Mouse (Mus musculus) cerebellum, adult 2 months (tissue): ENCODE measurements around the gene Myoz1.

ENCODE experiments used
- CTCF ChIP-seq: fragments of 200-500 bp; IDR thresholded peaks from 2 replicates; pipeline ENCODE4 v1.5.1; 2011; ENCODE audit warnings: low read depth, mild to moderate bottlenecking, control low read depth, low read length, moderate library complexity, borderline replicate concordance; ENCODE audit not compliant: insufficient read depth
- POLR2A ChIP-seq: fragments of 200-500 bp; IDR thresholded peaks from 2 replicates; pipeline ENCODE4 v1.6.1; 2011; ENCODE audit warnings: low read length, control low read depth, borderline replicate concordance; ENCODE audit not compliant: insufficient read depth

DNA sequence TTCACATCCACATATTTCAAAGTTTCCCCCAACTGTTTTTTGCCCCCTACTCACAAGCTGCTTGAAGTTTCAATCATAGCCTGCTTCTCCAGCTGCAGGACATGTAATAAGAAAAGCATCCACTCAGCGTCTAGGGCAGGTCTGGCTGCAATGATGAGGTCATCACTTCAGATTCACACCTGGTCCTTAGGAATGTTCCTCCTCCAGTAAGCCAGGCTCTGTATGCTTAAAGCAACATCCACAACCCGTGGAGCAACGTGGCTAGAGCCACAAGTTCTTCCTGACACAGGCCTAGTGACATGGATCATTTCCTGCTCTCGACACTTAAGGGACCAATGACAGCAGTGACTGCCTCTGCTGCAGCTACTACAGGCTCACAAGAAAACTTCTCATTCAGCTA lies 25.1 kb downstream of the Myoz1 start:
- TF ChIP-seq CTCF (no peak), POLR2A (no peak)
